Mouse (Mus musculus): Measurements from ENCODE around the gene Clps. TPM values are rescaled to one million over a fixed set of nuclear protein-coding genes. Genes with fewer than 3 reads are reported as not detected.

Clps gene
- total RNA-seq, 1 experiment from 2014 or later: not detected

DNA sequence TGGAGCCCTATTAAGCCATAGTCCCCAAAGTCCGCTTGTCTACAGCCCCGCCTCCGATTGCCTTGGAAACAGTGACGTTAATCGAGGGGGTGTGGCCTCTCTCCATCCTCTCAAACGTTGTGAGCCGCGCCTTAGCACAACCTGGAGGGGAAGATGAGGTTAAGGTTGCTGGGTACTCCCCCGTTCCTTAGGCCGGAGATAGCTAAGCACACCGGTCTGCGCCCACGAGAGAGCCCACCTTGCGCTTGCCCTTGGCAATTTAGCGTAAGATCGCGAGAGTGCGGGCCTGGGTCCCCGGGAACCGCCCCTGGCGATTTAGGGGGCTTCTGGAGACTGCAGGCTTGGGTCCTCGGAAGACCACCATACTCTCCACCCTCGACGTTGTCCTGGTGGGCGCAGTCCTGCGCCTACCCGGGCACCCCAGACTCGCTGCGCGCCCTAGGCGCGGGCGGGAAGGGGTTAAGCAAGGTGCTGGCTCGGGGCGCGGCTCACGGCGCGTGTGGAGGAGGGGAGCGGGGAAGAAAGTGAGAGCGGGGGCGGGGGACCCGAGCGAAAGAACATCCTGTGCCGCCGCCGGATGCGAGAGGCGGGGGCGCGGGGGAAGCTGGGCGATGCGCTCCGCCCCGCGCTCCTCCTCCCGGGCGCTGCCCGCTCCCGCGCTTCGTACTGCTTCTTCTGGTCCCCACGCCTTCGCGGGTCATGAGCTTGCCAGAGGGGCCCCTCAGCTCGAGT, 37.8 kb downstream of the Clps start:
- peak; percentile 78 for ATAC-seq (ENCODE audit: extremely low read depth, insufficient number of reproducible peaks, low FRiP score, poor library complexity, severe bottlenecking)

DNA sequence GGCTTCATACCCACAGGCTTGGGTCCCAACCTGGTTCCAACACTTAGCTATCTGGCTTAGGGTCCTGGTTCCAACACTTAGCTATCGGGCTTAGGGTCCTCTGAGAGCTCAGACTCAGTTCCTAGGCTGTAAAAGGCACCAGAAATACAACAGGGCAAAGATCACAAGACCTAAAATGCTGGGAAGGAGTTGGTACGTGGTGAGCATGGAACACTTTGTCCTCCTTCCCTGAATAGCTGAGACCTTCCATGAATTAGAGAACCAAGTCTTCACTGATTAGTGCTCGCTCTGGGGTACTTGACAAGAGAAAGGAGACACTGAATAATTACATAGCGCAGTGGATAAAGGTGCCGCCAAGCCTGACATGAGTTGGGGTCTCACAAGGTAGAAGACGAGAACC, 38.6 kb downstream of the Clps start:
- ATAC-seq (ENCODE audit: extremely low read depth, insufficient number of reproducible peaks, low FRiP score, poor library complexity, severe bottlenecking): no peak

DNA sequence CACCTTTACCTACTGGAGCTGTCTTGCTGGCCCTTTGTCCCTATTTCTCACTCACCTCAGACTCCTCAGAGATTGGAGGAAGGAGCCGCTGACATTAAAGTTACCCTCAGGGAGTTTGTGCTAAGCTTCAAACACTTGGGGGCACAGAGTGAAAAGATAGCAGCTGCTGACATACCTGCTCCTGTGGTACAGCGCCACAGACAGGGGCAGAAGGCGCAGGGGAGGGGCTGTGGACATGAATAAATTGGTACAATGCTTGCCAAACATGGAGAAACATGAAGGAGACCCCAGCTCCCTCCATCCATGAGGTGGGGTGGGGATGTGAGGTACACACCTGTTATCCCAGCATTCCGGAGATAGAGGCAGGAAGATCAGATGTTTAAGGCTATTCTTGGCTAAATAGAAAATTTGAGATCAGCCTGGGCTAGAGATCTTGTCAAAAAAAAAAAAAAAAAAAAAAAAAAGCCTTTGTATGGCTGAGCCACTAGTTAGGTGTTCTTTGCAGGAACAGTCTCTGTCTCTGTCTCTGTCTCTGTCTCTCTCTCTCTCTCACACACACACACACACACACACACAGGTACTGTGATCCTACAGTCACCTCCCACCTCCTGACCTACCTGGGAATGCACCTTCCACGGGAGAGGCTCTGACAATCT, 39.4 kb downstream of the Clps start:
- no peak for ATAC-seq (ENCODE audit: extremely low read depth, insufficient number of reproducible peaks, low FRiP score, poor library complexity, severe bottlenecking)

DNA sequence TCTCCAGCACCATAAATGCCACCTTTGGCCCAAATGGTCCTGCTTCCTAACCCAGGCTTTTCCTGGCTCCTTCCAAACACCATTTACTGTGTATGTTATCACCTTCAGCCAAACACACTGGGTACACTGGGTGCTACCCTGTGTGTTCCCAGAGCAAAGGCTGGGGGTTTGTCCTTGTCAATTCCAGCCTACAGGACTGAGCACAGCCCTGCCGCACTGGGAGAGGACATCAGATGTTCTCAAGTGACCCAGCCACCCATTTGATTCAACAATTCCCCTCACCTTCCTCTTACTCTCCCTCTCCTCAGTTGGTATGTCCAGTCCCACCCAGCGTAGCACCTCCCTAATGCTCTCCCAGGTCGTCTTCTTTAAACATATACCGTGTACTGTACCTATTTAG, 40.0 kb downstream of the Clps start:
- no peak for ATAC-seq (ENCODE audit: extremely low read depth, insufficient number of reproducible peaks, low FRiP score, poor library complexity, severe bottlenecking)

DNA sequence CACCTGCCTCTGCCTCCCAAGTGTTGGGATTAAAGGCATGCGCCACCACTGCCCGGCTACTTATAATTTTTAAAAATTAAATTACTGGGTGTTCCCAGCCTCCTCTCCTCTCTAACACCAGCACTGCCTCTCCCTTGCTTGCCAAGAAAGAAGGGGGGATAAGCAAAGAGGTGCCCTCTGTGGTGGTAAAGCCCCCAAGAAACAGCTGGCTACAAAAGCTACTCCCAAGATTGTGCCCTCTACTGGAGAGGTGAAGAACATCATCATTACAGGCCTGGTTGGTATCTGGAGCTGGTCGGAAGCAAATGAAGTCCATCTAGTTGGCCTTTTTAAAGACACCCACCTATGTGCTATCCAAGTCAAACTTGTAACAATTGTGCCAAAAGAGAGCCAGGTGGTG, 40.7 kb downstream of the Clps start:
- no peak for ATAC-seq (ENCODE audit: extremely low read depth, insufficient number of reproducible peaks, low FRiP score, poor library complexity, severe bottlenecking)

DNA sequence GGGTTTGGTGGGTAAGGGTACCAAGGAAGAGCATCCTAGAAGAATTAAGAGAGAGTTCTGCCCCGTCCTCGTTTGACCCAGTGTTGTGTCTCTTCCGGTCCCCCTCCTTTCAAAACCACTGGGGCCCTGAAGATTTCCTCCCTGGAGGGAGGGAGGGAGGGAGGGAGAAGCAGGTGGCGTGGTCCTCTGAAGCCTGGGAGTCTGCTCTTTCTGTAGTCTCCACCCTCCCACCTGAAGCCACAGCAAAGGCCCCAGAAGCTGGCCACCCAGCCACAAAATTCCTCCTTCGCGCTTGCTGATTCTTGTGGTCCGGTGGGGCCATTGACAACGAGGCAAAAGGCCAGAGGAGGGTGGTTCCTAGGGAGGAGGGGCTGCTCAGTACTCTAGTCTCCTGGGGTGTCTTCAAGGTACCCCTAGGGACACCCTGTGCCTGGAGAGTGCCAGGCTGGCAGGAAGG, 41.9 kb downstream of the Clps start:
- no peak for ATAC-seq (ENCODE audit: extremely low read depth, insufficient number of reproducible peaks, low FRiP score, poor library complexity, severe bottlenecking)

DNA sequence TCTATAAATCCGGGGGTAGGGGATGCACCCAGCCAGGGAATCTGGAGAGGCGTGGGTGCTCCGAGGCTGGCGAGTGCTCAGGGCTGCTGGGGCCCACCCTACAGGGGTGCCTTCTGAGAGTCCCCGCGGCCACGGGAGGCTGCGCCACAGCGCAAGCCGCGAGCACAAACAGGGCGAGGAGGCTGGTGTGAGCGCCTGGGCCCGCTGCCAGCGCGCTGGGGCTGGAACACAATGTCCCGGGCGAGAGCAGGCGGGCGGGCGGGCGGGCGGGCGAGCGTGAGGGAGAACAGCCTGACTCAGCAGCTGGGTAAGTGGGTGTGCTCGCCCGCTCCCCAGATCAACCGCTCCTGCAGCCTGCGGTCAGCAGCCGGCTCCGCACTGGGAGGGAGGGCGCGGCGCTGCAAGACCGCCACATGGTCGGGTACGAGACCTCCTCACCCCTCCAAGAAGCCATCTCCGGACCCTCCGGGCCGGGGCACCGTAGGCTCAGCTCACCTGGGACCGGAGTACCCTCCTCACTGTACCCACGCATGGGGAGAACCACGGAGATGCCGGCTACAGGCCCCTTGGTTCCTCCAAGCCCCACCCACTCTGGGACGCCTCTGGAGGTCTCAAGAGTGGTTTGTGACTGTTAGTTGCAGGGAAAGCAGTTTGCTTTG, 42.5 kb downstream of the Clps start:
- ATAC-seq (ENCODE audit: extremely low read depth, insufficient number of reproducible peaks, low FRiP score, poor library complexity, severe bottlenecking): peak; percentile 25; the same call in 1 of the 2 replicates

DNA sequence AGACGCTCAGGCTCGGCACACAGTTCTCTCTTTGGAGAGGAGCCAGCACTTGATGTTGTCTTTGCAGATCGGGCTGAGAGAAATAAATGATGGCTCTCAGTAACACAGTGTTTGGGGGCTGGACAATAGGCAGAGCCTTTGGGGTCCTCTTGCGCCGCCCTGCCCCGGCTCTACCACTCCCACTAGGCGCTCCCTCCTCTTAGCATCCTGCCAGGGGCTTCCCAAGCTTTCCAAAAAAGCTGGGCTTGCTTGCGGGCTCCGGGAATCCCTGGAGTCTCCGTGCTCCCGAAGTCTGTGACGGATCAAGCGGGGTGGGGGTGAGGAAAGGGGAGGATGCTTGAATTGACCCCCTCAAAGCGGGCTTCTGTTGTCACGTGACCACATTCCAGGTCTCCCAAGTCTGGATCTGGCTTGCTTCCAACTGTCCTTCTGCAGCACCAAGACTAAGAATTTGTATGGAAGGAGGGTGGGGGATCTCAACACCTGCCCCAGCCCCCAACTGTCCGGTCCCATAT, 43.1 kb downstream of the Clps start, which contains the start of gene Fkbp5:
Gene Fkbp5 (minus strand): TSS at position 87 of the 515 bp plus-strand sequence.
- ATAC-seq (ENCODE audit: extremely low read depth, insufficient number of reproducible peaks, low FRiP score, poor library complexity, severe bottlenecking): no peak

DNA sequence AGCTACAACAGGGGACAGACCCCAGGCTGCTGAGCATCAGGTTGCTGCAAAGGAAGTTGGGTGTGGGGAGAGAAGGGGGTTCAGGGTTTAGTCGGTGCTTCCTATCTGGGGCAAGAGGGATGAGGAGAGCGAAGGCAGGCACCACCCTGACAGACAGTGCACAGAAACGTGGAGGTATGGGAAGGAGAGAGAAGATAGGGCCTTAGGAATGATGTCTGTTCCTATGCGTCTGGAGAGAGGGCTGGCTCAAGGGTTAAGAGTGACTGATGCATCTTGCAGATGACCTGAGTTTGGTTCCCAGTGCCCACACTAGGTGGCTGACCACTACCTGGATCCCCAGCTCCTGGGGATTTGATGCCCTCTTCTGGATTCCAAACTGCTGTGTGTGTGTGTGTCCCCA, 43.7 kb downstream of the Clps start:
- no peak for ATAC-seq (ENCODE audit: extremely low read depth, insufficient number of reproducible peaks, low FRiP score, poor library complexity, severe bottlenecking)

DNA sequence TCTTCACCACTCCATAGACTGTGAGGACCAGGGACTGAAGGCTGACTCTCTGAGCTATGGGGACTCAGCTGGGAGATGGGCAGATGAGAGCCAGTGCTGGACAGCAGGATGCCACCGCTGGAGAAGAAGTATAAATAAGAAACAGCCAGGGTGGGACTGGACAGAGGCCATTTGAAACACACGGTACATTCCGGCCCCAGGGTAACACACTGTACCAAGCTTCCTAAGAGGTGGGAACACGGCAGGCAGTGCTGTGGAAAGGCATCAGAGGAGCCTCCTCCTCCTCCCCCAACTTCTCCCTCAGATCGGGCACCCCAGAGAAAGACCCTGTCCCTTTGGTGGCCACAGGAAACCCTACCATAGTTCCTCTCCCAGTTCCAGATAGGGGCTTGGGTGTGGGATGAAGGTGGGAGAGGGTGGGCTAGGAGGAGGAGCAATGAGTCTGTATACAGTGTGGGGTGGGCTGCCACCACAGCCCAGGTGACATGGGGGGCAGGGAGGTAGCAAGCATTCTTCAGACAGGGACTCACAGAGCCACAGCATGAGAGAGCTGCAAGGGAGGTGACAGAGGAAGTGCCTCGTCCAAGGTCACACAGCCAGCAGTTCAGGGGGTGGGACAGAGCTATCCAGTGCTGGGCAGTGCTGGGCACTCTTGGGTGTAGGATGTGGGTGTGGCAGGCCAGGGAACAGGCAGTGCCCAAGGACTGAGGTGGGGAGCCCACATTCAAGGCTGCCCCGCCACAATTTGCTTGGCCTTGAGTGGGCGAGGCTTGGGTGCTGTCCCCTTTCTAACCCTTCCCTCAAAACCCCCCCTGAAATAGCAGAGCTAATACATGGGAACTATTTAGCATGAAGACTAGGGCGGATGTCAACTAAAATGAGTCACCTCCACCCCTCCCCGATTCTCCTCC, 44.9 kb downstream of the Clps start:
- ATAC-seq (ENCODE audit: extremely low read depth, insufficient number of reproducible peaks, low FRiP score, poor library complexity, severe bottlenecking): peak; percentile 29; the same call in 1 of the 2 replicates

DNA sequence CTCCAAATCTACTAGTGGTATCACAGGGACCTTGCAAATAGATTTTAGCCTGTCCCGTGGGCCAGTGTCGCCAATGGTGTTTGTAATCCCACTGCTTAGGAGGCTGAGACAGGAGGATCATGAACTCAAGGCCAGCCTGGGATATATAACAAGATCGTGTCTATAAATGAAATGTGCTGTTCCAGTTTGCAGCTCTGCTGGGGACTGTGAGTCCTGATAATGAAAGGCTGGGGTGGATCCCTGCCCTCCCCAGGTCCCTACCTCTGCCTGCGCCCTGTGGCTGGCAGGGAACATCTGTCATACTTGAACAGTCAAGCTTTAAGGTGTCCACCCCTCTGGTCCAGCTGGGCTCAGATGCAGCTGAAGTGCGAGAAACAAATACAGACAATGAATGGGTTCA, 46.0 kb downstream of the Clps start:
- ATAC-seq (ENCODE audit: extremely low read depth, insufficient number of reproducible peaks, low FRiP score, poor library complexity, severe bottlenecking): no peak

DNA sequence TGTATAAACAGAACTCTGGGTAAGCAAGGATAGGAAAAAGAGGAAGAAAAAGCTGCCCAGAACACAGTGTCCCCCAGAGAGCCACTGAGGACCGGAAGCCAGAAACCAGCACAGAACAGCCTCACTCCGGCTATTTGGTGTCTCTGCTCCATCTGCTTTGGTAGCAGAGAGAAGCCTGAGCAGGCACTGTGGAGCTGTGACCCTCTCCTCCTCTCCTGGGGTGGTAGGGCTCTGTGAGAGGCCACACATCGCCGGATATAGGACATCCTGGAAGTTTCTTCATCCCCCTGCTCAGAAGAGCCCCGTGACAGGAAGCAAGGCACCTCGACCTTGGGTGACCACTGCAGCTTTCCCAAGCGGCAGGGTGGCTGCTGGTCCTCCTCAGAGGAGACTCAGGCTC, 46.7 kb downstream of the Clps start:
- ATAC-seq (ENCODE audit: extremely low read depth, insufficient number of reproducible peaks, low FRiP score, poor library complexity, severe bottlenecking): peak; percentile 22; the same call in 1 of the 2 replicates

DNA sequence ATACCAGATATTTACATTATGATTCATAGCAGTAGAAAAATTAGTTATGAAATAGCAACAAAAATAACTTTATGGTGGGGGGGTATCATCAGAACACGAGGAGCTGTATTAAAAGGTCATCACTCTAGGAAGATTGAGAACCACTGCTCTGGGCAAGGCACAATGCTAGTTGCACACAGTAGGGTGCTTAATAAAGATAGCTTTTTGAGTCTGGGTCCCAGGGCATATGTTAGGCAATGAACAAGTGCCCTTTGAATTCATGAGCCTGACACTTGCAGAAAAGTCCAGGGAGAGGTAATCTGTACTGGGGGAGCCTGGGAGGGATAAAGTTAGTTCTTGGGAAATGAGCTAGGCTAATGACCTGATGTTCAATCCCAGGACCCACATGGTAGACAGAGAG, 47.2 kb downstream of the Clps start:
- no peak for ATAC-seq (ENCODE audit: extremely low read depth, insufficient number of reproducible peaks, low FRiP score, poor library complexity, severe bottlenecking)

DNA sequence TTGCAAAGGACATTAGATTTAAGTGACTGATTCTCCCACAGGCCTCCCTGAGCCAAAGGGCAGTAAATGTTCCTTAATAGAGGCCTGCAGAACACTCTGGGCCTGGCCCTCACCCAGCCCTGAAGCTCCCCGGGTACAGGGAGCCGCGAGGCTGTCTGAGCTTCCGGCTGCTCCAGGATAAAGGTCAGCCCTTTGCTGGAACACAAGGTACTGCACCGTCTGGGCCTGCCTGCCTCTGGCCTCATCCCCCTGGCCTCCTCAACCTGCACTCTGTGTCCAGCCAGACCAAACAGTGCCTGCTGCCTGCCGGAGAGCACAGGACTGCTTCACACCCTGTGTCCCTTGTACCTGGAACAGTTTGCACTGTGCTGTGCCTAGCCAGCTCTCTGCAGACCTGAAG, 47.9 kb downstream of the Clps start:
- no peak for ATAC-seq (ENCODE audit: extremely low read depth, insufficient number of reproducible peaks, low FRiP score, poor library complexity, severe bottlenecking)

DNA sequence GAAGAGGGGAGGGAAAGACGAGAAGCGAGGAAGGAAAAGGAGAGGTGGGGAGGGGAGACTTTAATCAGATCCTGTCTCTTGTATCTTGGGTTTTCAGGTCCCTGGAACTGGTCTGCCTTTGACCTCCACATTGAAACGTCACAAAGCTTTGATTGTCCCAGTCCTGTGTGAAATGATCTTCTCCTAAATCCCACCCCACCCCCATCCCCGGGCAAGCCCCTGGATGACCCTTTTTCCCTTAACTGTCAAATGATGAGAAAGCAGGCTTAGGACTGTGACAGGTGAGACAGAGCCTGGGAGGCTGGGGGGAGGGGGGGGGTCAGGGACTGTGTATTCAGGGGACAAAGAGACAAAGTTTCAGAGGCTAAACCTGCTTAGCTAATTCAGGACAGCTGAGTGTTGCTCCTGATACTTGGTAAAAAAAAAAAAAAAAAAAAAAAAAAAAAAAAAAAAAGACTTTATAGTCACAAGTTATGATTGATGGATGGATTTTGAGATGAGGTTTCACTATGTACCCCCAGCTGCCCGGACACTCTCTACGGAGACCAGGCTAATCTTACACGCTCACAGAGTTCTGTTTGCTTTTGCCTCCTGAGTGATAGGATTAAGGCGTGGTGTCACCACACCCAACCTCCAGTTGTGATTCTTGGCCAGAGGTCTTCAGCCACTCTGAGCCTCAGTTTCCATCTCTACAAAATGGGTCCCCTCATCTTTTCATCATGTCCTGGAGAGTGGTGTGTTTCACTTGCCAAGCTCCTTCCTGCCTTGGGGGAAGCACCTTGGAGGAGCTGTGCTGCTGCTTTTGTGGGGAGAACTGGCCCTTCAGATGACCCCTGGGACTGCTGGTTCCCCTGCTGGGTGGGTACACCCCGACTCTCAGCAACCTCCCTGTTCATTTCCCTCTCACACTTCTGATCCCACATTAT, 48.7 kb downstream of the Clps start:
- ATAC-seq (ENCODE audit: extremely low read depth, insufficient number of reproducible peaks, low FRiP score, poor library complexity, severe bottlenecking): no peak

DNA sequence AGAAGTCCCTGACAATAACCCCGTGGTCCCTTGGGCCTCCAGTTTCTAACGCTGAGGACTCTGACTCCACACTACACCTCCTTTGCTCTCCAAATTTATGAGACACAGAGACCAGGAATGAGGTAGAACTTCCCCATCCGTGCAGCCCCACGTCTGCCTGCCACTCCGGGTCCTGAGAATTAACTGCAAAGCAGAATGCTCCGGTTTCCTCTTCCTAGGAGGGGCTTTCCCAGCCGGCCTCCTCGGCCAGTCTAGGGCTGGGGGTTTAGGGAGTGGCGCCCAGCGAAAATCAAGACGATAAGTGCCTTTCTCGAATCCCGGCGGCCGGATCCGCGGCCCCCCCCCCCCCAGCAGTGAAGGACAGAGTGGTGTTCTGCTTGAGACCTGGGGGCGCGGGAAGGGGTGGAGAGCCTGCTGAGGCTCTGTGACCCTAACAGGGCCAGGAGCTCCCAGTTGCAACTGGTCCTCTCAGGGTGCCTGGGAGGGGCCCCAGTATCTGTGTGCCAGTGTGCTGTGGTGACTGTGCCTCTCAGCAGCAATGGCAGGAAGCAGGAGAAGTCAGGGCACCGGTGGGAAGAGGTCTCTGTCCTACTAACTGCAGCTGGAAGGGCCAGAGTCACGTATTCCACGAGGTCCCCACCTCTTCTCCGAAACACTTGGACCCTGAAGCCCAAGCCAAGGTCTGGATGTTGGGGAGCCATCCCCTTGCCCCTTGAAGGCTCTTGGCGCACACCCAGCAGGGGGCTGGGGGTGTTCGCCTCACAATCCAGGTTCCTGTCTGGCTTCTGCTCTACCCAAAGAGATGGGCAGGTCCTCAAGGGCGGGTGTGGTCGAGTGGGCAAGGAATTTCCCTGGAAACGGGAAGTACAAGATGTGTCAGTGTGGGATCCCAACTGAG, 49.9 kb downstream of the Clps start:
- no peak for ATAC-seq (ENCODE audit: extremely low read depth, insufficient number of reproducible peaks, low FRiP score, poor library complexity, severe bottlenecking)

All from neutrophil, adult 5-6 weeks (primary cell).